Mouse (Mus musculus) layer of hippocampus, postnatal 10 days (tissue): ENCODE measurements around the gene Mid1. TPM values are rescaled to one million over a fixed set of nuclear protein-coding genes. Genes with fewer than 3 reads are reported as not detected.
"Not testable (repeated sequence)": the region's sequence is repeated elsewhere in the genome, so short reads cannot be mapped to it uniquely, and the experiment has no call there.

ENCODE experiments used
- DNase-seq, 2 experiments: peaks; one replicate each; pipeline ENCODE4 v3.0.0; 2021; ENCODE audit warnings: low spot score in 2 of 2
- total RNA-seq, 2 experiments: library from RNA; stranded (reverse); gene quantifications; 2 replicates each; pipeline ENCODE4 v1.2.3; 2021

Gene Mid1
- total RNA-seq, 2 experiments from 2014 or later = 35.1 to 37.1 TPM

DNA sequence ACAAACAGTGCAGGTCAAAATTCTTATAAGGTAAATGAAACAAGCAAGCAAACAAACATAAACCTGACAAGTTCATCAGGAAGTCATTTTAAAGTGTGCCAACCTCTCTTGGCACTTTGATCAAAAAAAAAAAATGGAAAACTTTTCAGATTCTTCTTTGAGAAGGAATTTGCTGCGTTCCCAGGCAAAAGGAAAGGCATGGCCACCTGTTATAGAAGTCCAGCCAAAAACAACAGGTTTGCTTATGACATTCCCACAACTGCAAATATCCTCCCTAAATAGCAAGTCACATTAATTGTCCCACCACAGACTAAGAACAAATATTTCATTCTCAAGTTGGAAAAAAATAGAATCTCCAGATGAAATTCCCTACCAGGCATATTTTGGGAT, 197.2 kb downstream of the Mid1 start:
- DNase-seq = no peak

DNA sequence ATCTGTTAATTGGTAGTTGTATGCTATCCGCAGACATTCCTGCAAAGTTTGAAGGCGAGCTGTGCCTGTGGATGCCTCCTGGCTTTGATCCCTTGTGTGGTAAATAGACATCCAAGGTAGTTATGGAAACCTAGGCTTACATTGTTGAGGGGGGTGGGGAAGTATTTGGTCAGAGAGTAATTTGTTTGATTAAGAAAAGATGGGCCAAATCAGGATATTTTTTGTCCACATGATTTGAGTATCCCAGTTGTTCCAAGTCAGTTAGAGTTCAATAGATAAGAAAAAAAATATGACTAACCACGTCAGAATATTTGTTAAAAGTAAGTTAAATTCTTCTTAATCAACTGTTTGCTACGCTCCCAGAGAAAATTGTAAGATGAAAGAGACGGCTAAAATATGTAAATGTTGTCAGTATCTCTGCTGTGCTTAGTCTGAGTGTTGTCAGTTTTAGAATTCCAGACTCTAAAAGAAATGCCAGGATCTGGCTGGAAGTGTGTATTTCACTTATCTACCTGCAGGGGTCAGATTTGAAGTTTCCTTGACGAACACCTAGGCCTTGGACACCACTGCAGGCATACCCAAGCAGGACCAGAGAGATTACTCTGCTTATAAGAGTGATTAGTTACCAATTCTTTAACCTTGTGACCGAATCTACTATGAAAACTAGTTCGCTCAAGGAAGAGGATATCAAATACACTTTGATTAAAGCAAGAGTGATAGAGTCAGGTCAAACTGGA, 198.7 kb downstream of the Mid1 start:
- no peak for DNase-seq

DNA sequence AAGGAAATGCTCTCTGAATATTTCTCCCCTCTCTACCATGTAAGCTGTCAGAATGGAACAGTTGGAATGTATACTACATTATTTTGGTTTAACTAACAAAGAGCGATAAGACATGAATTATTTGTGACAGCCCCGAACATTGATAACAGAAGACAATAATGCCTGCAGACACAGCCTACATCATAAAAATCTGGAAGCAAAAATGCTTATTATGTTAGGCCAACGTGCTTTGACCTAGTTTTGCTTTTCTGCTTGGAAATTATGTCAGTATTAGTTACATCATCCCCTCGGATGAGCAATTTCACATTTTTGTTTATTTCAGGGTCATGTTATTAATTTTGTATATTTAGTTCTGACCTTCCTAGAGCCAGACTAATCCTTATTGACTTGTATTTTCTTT, 205.5 kb downstream of the Mid1 start:
- DNase-seq = no peak

DNA sequence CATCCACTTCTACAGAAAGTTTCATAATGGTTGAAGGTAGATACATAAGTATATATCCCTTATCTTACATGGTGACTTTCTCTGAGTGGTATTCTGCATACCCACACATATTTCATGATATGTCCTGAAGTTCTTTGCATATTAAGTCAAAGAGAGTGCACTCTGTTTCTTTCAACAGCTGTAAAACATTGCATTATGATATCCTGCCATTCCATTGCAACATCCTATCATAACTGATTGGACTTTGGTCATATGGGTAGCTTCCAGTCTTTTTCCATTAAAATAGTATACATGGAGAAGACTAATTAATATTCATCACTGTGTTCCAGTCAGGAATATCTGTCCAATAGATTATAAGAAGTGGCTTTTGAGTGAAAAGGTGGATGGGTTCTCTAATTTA, 207.1 kb downstream of the Mid1 start:
- DNase-seq = no peak

DNA sequence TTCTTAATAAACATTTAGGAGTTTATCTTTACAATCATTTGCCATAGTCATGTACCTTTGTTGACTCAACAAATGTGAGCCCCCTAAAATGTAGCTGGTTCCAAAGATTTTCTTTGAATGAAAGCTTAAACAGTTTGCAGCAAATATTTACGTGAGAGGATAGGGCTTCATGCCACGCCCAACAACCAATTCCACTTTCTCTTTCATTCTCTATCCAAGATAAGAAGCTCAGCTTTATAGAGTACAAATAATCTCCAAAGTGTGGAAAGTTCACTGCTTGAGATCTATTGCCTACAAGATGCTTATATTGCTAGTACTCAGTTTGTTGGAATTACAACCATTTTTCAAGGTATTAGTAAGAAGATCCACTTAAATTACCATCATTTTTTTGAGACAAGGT, 207.6 kb downstream of the Mid1 start:
- DNase-seq = no peak

DNA sequence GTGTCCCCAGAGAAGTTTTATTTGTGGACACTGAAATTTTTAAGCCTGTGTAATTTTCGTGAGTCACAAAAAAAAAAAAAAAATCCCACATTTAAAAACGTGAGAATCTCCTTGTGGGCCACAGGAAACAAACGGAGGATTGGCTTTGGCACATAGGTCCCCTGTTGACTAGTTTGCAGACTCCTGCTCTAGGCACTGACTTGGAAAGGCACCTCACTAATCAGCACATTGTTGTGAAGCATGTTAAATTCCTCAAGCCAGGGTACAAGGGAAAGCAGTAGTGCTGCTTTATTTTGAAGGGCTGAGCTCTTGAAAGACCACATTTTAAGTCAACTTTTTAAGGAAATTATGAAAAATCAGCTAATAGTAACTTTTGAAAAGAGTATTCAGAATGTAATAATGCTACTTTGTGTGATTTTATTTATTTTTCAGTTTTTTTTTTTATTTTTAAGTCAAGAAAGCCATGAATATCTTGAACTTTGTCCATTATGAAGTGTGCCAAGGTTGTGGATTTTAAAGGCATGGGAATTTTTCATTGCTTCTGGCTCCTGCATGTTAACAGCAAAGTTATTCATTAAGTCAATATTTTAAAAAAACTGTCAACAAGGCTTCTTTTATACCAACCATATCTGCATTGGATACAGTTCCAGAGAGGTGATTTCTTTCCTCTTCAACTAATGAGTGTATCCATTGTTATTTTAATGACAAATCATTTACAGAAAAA, 214.4 kb downstream of the Mid1 start:
- no peak for DNase-seq

DNA sequence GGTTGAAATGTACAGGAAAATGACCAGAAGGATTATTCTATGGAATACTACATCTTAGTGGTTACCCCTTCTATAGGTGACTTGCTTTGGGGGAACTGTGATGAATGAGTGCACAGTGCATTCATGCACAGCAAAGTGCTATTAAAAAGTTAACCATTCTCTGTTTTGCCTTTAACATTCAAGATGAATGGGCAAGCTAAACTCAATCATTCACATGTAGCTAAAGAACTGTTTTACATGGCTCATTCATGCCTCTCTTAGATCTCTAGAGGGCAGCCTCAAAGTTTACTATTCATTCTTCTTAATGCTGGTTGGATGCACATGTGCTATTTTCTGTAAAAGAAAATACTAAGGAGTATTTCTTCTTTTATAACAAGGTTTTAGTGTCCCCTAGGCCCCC, 217.9 kb downstream of the Mid1 start:
- DNase-seq = no peak

- DNase-seq = no peak
Measured at GRCm38 (mm10) chrX:169903656-169904055, 218.7 kb downstream of the Mid1 start.

- no peak for DNase-seq
Measured at GRCm38 (mm10) chrX:169906054-169906508, 221.1 kb downstream of the Mid1 start.

DNA sequence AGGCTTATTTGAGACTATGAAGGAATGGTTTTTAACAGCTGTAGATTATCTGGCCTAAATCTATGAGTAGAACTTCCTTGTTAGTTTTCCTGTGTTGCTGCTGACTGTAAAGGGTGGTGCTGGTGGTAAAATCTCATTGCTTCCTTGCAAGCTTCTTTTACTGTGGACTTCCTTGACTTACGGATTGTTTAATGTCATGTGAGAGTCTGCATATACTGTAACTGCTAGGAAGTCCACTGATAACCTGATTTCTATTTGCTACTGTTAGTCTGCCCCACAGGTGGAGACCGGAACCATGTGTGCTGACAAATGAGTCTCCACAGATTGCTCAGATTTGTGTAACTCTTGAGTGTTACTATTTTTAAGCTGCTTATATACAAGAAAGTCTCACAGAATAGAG, 224.9 kb downstream of the Mid1 start:
- no peak for DNase-seq

DNA sequence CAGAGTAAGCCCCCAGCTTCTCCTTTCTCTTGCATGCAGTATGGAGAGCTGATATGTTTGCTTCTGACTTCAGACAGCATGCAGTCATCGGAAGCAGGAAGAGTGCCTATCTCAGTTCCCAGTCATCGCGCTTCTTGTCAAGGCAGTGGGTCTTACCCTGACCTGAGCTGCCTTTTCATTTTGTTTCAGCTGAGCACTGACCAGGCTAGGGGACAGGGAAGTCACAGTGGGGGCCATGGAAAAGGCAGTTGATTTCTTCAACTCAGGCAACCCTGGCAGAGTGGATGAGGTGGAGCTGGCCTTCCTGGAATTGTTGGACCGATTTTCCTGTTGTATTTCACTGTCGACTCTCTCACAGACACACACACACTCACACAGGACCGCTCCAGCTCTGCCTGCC, 230.7 kb downstream of the Mid1 start:
- no peak for DNase-seq

GRCm38 (mm10) chrX:169922541-169922940, 237.5 kb downstream of the Mid1 start:
- DNase-seq = no peak

DNA sequence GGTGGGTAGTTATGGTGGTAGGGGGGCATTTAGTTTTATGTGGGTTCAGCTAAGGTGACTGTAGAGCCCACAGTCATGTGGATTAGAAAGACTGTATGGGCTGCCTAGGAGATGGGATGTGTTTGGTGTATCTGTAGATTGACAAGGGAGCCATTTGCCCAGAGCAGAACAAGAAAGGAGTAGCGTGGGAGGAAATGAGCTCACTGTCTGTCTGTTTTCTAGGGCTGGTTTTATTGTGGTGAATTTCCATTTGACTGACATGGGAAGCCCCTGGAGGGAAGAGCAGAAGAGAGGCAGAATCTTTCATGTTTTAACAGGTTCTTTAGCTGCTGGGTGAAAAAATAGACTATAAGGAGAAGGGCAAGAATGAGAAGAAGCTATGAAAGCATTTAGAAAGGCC, 238.4 kb downstream of the Mid1 start:
- no peak for DNase-seq

DNA sequence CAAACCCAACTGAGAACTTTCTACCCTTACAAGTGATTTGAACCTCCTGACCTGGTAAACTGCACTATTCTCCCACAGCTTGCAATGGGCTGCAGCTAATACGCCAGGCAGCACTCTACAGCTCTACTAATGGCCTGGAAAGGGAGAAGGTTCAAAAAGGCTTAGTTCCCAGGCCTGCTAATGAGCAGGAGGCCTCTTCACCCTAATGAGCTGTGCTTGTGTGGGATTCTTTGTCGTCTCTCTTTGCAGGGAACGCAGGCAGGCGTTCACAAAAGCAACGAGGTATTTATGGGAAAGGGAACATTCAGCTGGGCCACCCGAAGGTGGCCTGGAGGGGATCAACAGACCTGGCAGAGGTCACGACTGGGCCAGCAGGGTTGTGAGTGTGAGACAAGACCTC, 240.6 kb downstream of the Mid1 start:
- DNase-seq = no peak

DNA sequence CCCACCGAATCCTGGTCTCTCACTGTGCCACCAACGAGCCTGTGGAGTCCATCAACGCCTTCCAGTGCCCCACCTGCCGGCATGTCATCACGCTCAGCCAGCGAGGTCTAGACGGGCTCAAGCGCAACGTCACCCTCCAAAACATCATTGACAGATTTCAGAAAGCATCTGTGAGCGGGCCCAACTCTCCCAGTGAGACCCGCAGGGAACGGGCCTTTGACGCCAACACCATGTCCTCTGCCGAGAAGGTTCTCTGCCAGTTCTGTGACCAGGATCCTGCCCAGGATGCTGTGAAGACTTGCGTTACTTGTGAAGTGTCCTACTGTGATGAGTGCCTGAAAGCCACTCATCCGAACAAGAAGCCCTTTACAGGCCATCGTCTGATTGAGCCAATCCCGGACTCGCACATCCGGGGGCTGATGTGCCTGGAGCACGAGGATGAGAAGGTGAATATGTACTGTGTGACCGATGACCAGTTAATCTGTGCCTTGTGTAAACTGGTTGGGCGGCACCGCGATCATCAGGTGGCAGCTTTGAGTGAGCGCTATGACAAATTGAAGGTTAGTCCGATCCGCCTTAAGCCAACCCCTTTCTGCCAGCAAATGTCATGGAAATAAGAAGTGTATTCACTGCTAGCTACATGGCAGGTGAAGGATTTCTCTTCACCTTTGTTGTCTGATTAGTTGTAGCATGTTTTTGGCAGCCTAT, 242.3 kb downstream of the Mid1 start:
- no peak for DNase-seq

DNA sequence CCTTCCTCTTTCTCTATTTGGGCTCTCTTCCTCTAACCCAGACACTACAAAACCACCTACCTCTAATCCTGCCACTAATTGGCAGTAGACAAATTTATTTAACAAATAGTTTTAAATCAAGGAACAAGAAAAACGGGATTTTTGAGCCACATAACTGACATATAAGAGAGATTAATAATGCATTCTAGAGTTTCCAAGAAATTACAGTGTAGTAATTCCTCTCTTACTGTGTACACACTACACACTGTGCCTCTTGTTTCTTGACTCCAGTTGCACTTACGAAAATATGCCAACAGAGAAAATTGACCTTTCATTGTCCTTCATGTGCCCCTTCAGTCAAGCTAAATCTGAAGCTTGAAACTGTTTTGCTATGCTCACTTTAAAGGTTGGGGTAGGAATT, 245.9 kb downstream of the Mid1 start:
- no peak for DNase-seq

GRCm38 (mm10) chrX:169933228-169933627, 248.2 kb downstream of the Mid1 start:
- no peak for DNase-seq

DNA sequence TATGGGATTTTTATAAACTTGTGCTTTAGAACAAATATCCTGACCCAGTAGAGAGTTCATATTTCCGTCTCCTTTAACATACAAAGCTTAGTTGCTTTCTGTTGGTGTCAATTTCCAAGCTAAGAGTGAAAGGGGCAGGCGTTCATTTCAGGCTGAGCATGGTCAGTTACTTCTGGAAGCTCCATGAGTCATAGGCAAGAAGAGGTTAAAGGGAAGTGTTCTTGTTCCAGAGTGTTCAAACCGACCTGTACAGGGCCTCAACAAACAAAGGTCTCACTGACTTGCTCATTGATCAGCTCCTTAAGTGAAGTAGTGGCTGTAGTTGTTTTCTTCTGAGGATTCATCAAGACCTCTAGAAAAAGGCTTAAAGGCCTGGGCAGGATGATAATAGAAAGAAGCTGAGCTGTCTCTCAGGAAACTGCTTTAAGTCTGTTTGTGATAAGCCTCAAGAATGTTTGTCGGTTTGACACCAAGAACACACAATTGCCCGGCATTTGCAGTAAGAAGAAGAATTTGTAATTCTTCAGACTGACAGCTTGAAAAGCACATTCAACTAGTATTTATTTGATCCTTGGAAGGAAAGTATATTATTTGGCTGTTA, 252.2 kb downstream of the Mid1 start:
- no peak for DNase-seq

- DNase-seq = no peak
Measured at GRCm38 (mm10) chrX:169940531-169940930, 255.5 kb downstream of the Mid1 start.

DNA sequence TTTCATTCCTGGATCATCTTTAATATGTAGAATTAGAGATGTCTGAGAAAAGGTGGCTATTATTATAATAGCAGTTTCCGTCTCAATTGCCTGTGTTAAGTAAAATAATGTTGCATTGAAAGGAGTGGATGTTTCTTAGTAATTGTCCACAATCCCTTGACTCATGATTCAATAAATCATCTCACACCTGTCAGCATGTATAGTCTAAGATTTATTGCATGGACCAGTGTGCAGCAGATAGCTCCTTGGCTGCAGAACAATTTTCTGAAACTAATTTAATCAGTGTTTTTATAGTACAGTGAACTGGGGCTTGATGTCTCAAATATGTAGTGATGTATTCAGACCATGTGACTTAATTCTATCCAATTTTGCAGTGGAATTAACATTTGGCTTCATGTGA, 265.6 kb downstream of the Mid1 start:
- no peak for DNase-seq

GRCm38 (mm10) chrX:169969337-169969736, 284.3 kb downstream of the Mid1 start:
- DNase-seq = no peak

GRCm38 (mm10) chrX:169969765-169970164, 284.8 kb downstream of the Mid1 start:
- DNase-seq = not testable (repeated sequence)
